Mouse (Mus musculus) heart, adult 2 months (tissue): ENCODE measurements around the gene Fhit.

Experiments used
- CTCF ChIP-seq: fragments of 200-600 bp; IDR thresholded peaks from 2 replicates; pipeline ENCODE4 v1.8.1; 2022; ENCODE audit warnings: antibody characterized with exemption, mild to moderate bottlenecking, moderate library complexity
- EP300 ChIP-seq: fragments of 200-500 bp; IDR thresholded peaks from 2 replicates; pipeline ENCODE4 v1.6.1; 2011; ENCODE audit warnings: low read depth, low read length, control low read depth; ENCODE audit not compliant: insufficient read depth
- POLR2A ChIP-seq: fragments of 200-500 bp; IDR thresholded peaks from 2 replicates; pipeline ENCODE4 v1.6.1; 2011; ENCODE audit warnings: mild to moderate bottlenecking, low read depth, low read length, control low read depth; ENCODE audit not compliant: insufficient read depth

DNA sequence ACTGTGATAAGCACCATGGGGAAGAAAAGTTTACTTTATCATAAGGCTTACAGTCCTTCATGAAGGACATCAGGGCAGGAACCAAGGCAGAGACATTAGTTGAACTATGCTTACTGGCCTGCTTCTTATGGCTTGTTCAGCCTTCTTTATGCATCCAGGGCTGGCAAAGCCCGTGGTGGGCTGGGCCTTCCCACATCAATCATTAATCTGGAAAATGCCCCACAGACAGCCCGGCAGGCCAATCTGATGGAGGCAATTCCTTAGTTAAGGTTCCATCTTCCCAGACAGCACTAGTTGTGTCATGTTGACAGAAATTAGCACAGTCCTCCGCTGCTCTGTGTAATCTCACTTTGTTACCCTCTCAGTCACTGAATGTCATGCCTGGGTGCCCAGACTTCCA lies 4.1 kb downstream of the Fhit start:
- TF ChIP-seq CTCF, result no peak
- no peak for TF ChIP-seq POLR2A
- TF ChIP-seq EP300, result no peak
